ENCODE assay signal across 25 mouse cellular contexts in genomic region chr6:8455599-8455998, GRCm38 (mm10).
"Had no signal": no experiment of that assay in that cellular context is flagged by ENCODE, and none has a peak within 500 bp of the region (broad histone marks: within the 10 kb centered on the region; RNA-seq: fewer than 3 reads in every experiment).

No protein-coding gene starts in this region.

- H3K4me3 ChIP-seq: kidney, embryonic 15.5 days; left cerebral cortex, adult 2 months; limb, embryonic 10.5 days; limb, embryonic 13.5 days; liver, embryonic 12.5 days; liver, embryonic 15.5 days; lung, embryonic 15.5 days; megakaryocyte, embryonic 14.5 days; midbrain, embryonic 10.5 days; neural tube, embryonic 12.5 days; neural tube, embryonic 15.5 days had no signal

- H3K27ac ChIP-seq: kidney, embryonic 15.5 days; left cerebral cortex, adult 2 months; limb, embryonic 10.5 days; limb, embryonic 13.5 days; liver, embryonic 12.5 days; liver, embryonic 15.5 days; lung, embryonic 15.5 days; midbrain, embryonic 10.5 days; neural tube, embryonic 12.5 days; neural tube, embryonic 15.5 days; stomach, postnatal 0 days had no signal

- H3K27me3 ChIP-seq: kidney, embryonic 15.5 days; limb, embryonic 13.5 days; liver, embryonic 12.5 days; liver, embryonic 15.5 days; lung, embryonic 15.5 days; megakaryocyte, embryonic 14.5 days; neural tube, embryonic 12.5 days; neural tube, embryonic 15.5 days had no signal

- H3K4me1 ChIP-seq: kidney, embryonic 15.5 days; limb, embryonic 10.5 days; liver, embryonic 12.5 days; liver, embryonic 15.5 days; lung, embryonic 15.5 days; midbrain, embryonic 10.5 days; neural tube, embryonic 12.5 days; neural tube, embryonic 15.5 days had no signal

- H3K9me3 ChIP-seq: limb, embryonic 10.5 days; limb, embryonic 13.5 days; liver, embryonic 12.5 days; liver, embryonic 15.5 days; lung, embryonic 15.5 days; neural tube, embryonic 12.5 days; neural tube, embryonic 15.5 days had no signal

- H3K4me2 ChIP-seq: kidney, embryonic 15.5 days; limb, embryonic 13.5 days; liver, embryonic 12.5 days; liver, embryonic 15.5 days; lung, embryonic 15.5 days; neural tube, embryonic 12.5 days; neural tube, embryonic 15.5 days had no signal

- H3K9ac ChIP-seq: kidney, embryonic 15.5 days; limb, embryonic 13.5 days; liver, embryonic 12.5 days; liver, embryonic 15.5 days; lung, embryonic 15.5 days; neural tube, embryonic 12.5 days; neural tube, embryonic 15.5 days had no signal

- ATAC-seq: liver, embryonic 12.5 days had no signal

- H3K36me3 ChIP-seq: kidney, embryonic 15.5 days; limb, embryonic 10.5 days; limb, embryonic 13.5 days; liver, embryonic 12.5 days; liver, embryonic 15.5 days; lung, embryonic 15.5 days; midbrain, embryonic 10.5 days; neural tube, embryonic 12.5 days; neural tube, embryonic 15.5 days had no signal

- DNase-seq: kidney, postnatal 10 days; kidney, postnatal 36 days; layer of hippocampus, postnatal 36 days; liver; lung, adult 18-20 months; lung, postnatal 10 days; lung, postnatal 36 days; midbrain, embryonic 14.5 days; right cerebral cortex, adult 18-20 months; right cerebral cortex, postnatal 14 days; right cerebral cortex, postnatal 4 days; thymus, adult 2 months; thymus, postnatal 25 days had no signal
